Mouse (Mus musculus): Measurements from ENCODE around the gene Unc13b.

Unc13b gene

GRCm38 (mm10) chr4:43231821-43232220 is 173.1 kb downstream of the Unc13b start:
- no peak for DNase-seq (ENCODE audit: low spot score in 2 of 2)

GRCm38 (mm10) chr4:43232985-43233384 is 174.2 kb downstream of the Unc13b start:
- DNase-seq (ENCODE audit: low spot score in 2 of 2), result no peak

- no peak for DNase-seq (ENCODE audit: low spot score in 2 of 2)
Observed at GRCm38 (mm10) chr4:43233489-43233888, 174.7 kb downstream of the Unc13b start.

- DNase-seq (ENCODE audit: low spot score in 2 of 2), result no peak
Observed at GRCm38 (mm10) chr4:43236898-43237297, 178.1 kb downstream of the Unc13b start.

GRCm38 (mm10) chr4:43240716-43241115 is 182.0 kb downstream of the Unc13b start:
- no peak for DNase-seq (ENCODE audit: low spot score in 2 of 2)

GRCm38 (mm10) chr4:43244022-43244421 is 185.3 kb downstream of the Unc13b start:
- no peak for DNase-seq (ENCODE audit: low spot score in 2 of 2)

GRCm38 (mm10) chr4:43245776-43246175 is 187.0 kb downstream of the Unc13b start:
- no peak for DNase-seq (ENCODE audit: low spot score in 2 of 2)

GRCm38 (mm10) chr4:43248026-43248425 is 189.3 kb downstream of the Unc13b start:
- no peak for DNase-seq (ENCODE audit: low spot score in 2 of 2)

GRCm38 (mm10) chr4:43248909-43249308 is 190.2 kb downstream of the Unc13b start:
- no peak for DNase-seq (ENCODE audit: low spot score in 2 of 2)

GRCm38 (mm10) chr4:43251269-43251668 is 192.5 kb downstream of the Unc13b start:
- DNase-seq (ENCODE audit: low spot score in 2 of 2), result no peak

- no peak for DNase-seq (ENCODE audit: low spot score in 2 of 2)
Observed at GRCm38 (mm10) chr4:43257040-43257439, 198.3 kb downstream of the Unc13b start.

GRCm38 (mm10) chr4:43258556-43258955 is 199.8 kb downstream of the Unc13b start:
- DNase-seq (ENCODE audit: low spot score in 2 of 2), result peak in 1 of 2 experiments; percentile 23

GRCm38 (mm10) chr4:43259435-43259834 is 200.7 kb downstream of the Unc13b start:
- DNase-seq (ENCODE audit: low spot score in 2 of 2), result no peak

GRCm38 (mm10) chr4:43260096-43260495 is 201.3 kb downstream of the Unc13b start:
- DNase-seq (ENCODE audit: low spot score in 2 of 2), result no peak

GRCm38 (mm10) chr4:43262821-43263220 is 204.1 kb downstream of the Unc13b start:
- no peak for DNase-seq (ENCODE audit: low spot score in 2 of 2)

GRCm38 (mm10) chr4:43266146-43266545 is 207.4 kb downstream of the Unc13b start:
- DNase-seq (ENCODE audit: low spot score in 2 of 2), result no peak

- DNase-seq (ENCODE audit: low spot score in 2 of 2), result peak; percentile 81 to 84
Observed at GRCm38 (mm10) chr4:43266623-43267322, 208.0 kb downstream of the Unc13b start, which contains the start of gene Atp8b5. Gene Atp8b5 (plus strand): TSS chr4:43267159.

- DNase-seq (ENCODE audit: low spot score in 2 of 2), result no peak
Observed at GRCm38 (mm10) chr4:43267323-43267658, 208.5 kb downstream of the Unc13b start.

GRCm38 (mm10) chr4:43285476-43285875 is 226.7 kb downstream of the Unc13b start:
- DNase-seq (ENCODE audit: low spot score in 2 of 2), result no peak

GRCm38 (mm10) chr4:43287305-43287704 is 228.6 kb downstream of the Unc13b start:
- no peak for DNase-seq (ENCODE audit: low spot score in 2 of 2)

- no peak for DNase-seq (ENCODE audit: low spot score in 2 of 2)
Observed at GRCm38 (mm10) chr4:43294001-43294400, 235.2 kb downstream of the Unc13b start.

- DNase-seq (ENCODE audit: low spot score in 2 of 2), result no peak
Observed at GRCm38 (mm10) chr4:43309696-43310338, 251.1 kb downstream of the Unc13b start.

Data from urinary bladder, postnatal 4 days (tissue).